Mouse (Mus musculus) cerebellum, adult 2 months (tissue): ENCODE results near the gene G2e3.

Experiments
- CTCF ChIP-seq: fragments of 200-500 bp; IDR thresholded peaks from 2 replicates; pipeline ENCODE4 v1.5.1; 2011; ENCODE audit warnings: low read depth, mild to moderate bottlenecking, control low read depth, low read length, moderate library complexity, borderline replicate concordance; ENCODE audit not compliant: insufficient read depth
- POLR2A ChIP-seq: fragments of 200-500 bp; IDR thresholded peaks from 2 replicates; pipeline ENCODE4 v1.6.1; 2011; ENCODE audit warnings: low read length, control low read depth, borderline replicate concordance; ENCODE audit not compliant: insufficient read depth

DNA sequence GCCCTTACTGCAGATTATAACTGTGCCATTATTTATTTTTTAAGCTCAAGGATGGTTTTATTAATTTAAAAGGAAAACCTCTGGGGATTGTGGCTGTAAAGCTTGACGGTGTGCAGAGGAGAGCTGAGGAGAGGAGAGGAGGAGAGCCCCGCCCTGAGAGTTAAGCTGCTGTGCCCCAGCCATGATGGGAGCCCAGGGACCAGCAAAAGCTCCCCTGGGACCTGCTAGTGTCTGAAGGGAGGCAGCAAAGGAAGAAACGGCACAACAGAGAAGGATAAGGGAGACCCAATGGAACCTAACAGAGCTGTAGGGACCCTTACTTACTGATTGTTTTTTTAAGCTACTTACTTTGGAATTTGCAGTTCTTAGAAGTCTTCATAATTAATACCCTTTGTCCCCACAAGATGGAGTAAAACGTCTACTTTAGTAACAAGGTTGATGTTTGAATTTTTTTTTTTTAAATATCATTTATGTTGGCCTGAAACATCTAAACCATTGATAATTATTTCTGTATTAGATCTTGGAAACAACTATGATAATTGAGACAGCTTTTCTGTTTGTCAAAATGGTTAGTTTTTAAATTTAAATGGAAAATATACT, 56.2 kb downstream of the G2e3 start:
- TF ChIP-seq CTCF, result no peak
- no peak for TF ChIP-seq POLR2A
